Mouse (Mus musculus): ENCODE results near the gene Mlxipl. TPM values are rescaled to one million over a fixed set of nuclear protein-coding genes. Genes with fewer than 3 reads are reported as not detected.

Gene Mlxipl
- polyA plus RNA-seq, 1 experiment from 2014 or later: 1.6 TPM

GRCm38 (mm10) chr5:135100981-135101380 is 11.3 kb downstream of the Mlxipl start:
- Histone ChIP-seq H3K4me1 (replicated peaks) (no peaks in the 10 kb centered on the region), H3K27ac (no peak overlapping the region), H3K4me3 (replicated peaks) (no peak overlapping the region), H3K36me3 (no peaks in the 10 kb centered on the region), H3K9me3 (no peaks in the 10 kb centered on the region), H3K27me3 (peaks cover 15% of the 10 kb centered on the region), H3K9ac (replicated peaks) (no peak overlapping the region), H3K4me2 (replicated peaks) (no peak overlapping the region)
- 62% methylated on average over 1 of the region's 1 CpGs for WGBS
- no peak for ATAC-seq

DNA sequence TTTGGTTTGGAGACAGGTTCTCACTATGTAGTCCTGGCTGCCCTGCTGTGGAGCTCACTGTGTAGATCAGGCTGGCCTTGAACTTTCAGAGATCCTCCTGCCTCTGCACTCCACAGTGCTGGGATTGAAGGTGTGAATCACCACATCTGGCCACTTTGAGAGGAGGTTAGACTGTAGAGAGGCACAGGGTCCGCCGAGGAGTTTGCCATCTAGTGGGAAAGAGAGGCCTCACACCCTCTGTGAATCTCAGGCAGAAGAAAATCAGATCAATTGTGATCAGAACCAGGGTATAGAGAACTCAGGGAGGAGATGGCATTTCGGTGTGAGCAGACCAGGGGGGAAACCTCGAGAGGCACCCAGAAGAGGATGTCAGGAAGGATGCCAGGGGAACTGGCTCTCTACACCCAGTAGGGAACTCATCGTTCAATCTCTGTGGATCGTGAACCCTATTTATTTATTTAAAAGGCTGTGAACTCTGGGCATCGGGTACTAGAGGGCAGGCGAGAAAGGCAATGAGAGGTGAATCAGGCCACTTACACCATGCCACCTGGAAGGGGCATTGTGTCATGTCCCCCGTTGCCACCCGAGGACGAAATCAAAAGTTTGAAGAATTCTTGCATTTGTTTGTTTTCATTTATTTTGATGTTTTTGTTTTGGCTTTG is 14.4 kb downstream of the Mlxipl start:
- peaks cover 41% of the 10 kb centered on the region for H3K27me3 ChIP-seq
- no peak overlapping the region for H3K4me2 ChIP-seq (replicated peaks)
- H3K9ac ChIP-seq (replicated peaks): no peak overlapping the region
- no peak for ATAC-seq
- WGBS: 68% methylated on average over 11 of the region's 11 CpGs
- H3K36me3 ChIP-seq: no peaks in the 10 kb centered on the region
- H3K27ac ChIP-seq: no peak overlapping the region
- peaks cover 18% of the 10 kb centered on the region for H3K4me1 ChIP-seq (replicated peaks)
- no peak overlapping the region for H3K4me3 ChIP-seq (replicated peaks)
- H3K9me3 ChIP-seq: no peaks in the 10 kb centered on the region

GRCm38 (mm10) chr5:135106758-135107256 is 17.1 kb downstream of the Mlxipl start:
- peaks cover 53% of the 10 kb centered on the region for H3K27me3 ChIP-seq
- no peaks in the 10 kb centered on the region for H3K36me3 ChIP-seq
- H3K4me2 ChIP-seq (replicated peaks): peak overlapping the region; percentile 86
- peak overlapping the region; percentile 57 for H3K9ac ChIP-seq (replicated peaks)
- under 1% methylated on average over 47 of the region's 48 CpGs for WGBS
- H3K9me3 ChIP-seq: no peaks in the 10 kb centered on the region
- peaks cover 18% of the 10 kb centered on the region for H3K4me1 ChIP-seq (replicated peaks)
- no peak overlapping the region for H3K27ac ChIP-seq
- peak; percentile 89 for ATAC-seq
- H3K4me3 ChIP-seq (replicated peaks): peak overlapping the region; percentile 51

DNA sequence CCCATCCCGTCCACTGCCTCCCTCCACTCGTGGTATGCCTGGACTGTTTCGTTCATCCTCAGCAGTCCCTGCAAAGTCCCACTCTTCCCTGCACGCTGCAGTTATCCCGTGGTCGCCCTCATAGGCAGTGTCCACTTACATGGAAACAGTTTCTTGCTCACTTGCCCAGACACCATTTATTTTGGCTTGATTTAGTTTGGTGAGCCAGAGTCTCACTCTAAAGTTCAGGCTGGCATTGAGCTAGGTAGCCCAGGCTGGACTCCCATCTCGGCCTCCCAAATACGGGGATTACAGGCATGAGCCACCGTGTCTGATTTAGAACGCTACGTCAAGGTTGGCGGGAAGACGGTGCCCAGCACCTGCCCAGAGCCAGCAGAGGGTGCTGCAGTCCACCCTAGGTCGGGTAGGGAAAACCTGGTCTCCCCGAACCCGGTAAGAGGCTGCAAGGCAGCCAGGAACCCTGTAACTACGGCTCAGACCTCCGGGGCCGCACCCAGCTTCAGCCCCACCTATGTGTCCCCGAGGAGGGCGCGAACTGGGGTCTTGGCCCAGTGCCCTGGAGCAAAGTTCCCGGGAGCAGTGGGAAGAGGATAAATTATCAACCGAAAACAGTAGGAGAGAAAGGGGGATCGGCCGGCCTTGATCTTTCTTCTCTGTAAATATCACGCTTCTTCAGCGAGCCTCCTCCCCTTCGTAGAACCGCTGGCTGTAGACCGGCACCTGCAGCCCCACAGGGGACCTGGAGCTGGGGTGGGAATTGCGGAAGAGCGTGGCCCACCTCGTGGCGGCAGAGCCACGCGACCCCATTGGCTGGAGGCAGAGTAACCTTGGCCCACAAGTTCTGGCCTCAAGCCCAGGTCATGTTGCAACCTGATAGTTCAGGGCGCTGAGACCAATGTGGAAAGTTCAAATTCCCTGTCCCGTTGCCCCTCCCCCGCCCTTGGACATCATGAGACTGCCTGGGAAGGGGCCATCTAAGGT is 18.1 kb downstream of the Mlxipl start:
- 8% methylated on average over 40 of the region's 40 CpGs for whole genome bisulfite sequencing
- peak overlapping the region; percentile 86 for H3K4me2 ChIP-seq (replicated peaks)
- H3K36me3 ChIP-seq: no peaks in the 10 kb centered on the region
- peaks cover 53% of the 10 kb centered on the region for H3K27me3 ChIP-seq
- peaks cover 18% of the 10 kb centered on the region for H3K4me1 ChIP-seq (replicated peaks)
- H3K9me3 ChIP-seq: no peaks in the 10 kb centered on the region
- ATAC-seq: peak; percentile 38; the same call in 1 of the 2 replicates
- H3K9ac ChIP-seq (replicated peaks): no peak overlapping the region
- H3K4me3 ChIP-seq (replicated peaks): peak overlapping the region; percentile 51; the same call in 1 of the 2 replicates
- H3K27ac ChIP-seq: no peak overlapping the region

DNA sequence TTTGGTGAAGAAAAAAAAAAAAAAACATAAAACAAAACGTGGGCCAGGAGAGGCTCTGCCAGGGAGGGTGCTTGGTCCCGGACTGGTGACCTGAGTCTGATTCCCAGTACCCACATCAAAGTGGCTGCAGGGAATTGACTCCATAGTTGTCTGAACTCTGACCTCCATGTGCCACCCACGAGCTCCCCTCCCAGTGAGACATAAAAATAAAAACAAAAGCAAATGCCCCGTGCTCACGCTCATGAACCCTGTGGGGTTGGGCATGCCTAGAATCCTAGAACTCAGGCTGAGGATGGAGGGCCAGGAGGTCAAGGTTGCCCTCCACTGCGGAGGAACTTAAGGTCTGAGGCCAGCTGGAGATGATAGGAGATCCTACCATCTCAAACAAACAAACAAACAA is 19.3 kb downstream of the Mlxipl start:
- H3K27me3 ChIP-seq: peaks cover 50% of the 10 kb centered on the region
- no peak for ATAC-seq
- H3K9me3 ChIP-seq: no peaks in the 10 kb centered on the region
- peaks cover 18% of the 10 kb centered on the region for H3K4me1 ChIP-seq (replicated peaks)
- no peaks in the 10 kb centered on the region for H3K36me3 ChIP-seq
- no peak overlapping the region for H3K4me2 ChIP-seq (replicated peaks)
- H3K9ac ChIP-seq (replicated peaks): no peak overlapping the region
- H3K4me3 ChIP-seq (replicated peaks): no peak overlapping the region
- H3K27ac ChIP-seq: no peak overlapping the region
- WGBS: 63% methylated on average over 6 of the region's 6 CpGs

GRCm38 (mm10) chr5:135109426-135109825 is 19.7 kb downstream of the Mlxipl start:
- H3K9me3 ChIP-seq: no peaks in the 10 kb centered on the region
- H3K27me3 ChIP-seq: peaks cover 50% of the 10 kb centered on the region
- ATAC-seq: no peak
- 96% methylated on average over 3 of the region's 3 CpGs for WGBS
- H3K4me2 ChIP-seq (replicated peaks): no peak overlapping the region
- H3K4me1 ChIP-seq (replicated peaks): peaks cover 18% of the 10 kb centered on the region
- no peak overlapping the region for H3K4me3 ChIP-seq (replicated peaks)
- no peaks in the 10 kb centered on the region for H3K36me3 ChIP-seq
- no peak overlapping the region for H3K27ac ChIP-seq
- no peak overlapping the region for H3K9ac ChIP-seq (replicated peaks)

DNA sequence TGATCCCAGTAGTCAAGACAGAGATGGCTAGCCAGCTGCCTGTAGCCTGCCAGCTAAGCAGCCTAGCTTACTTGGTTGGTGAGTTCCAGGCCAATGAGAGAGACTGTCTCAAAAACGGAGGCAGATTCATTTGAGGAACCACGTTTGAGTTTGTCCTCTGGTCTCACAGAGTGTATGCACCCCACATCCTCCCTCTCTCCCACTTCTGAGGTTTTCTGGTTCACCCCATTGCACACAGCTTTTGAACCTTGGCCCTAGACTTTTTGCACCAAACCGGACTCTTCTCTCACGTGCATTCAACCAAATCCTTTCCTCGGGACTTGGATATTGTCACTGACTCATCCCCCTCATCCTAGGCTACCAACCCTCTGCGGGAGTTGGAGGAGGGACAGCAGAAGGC is 20.3 kb downstream of the Mlxipl start:
- Histone ChIP-seq H3K36me3 (no peaks in the 10 kb centered on the region), H3K4me1 (replicated peaks) (peaks cover 18% of the 10 kb centered on the region), H3K4me3 (replicated peaks) (no peak overlapping the region), H3K27me3 (peaks cover 50% of the 10 kb centered on the region), H3K9me3 (no peaks in the 10 kb centered on the region), H3K9ac (replicated peaks) (no peak overlapping the region), H3K4me2 (replicated peaks) (no peak overlapping the region), H3K27ac (no peak overlapping the region)
- no peak for ATAC-seq
- WGBS: 53% methylated on average over 6 of the region's 6 CpGs

GRCm38 (mm10) chr5:135113782-135114181 is 24.1 kb downstream of the Mlxipl start:
- Histone ChIP-seq H3K9me3 (no peaks in the 10 kb centered on the region), H3K27ac (no peak overlapping the region), H3K36me3 (no peaks in the 10 kb centered on the region), H3K9ac (replicated peaks) (no peak overlapping the region), H3K4me1 (replicated peaks) (no peaks in the 10 kb centered on the region), H3K4me2 (replicated peaks) (no peak overlapping the region), H3K4me3 (replicated peaks) (no peak overlapping the region), H3K27me3 (peaks cover 15% of the 10 kb centered on the region)
- 89% methylated on average over 12 of the region's 12 CpGs for WGBS
- no peak for ATAC-seq

DNA sequence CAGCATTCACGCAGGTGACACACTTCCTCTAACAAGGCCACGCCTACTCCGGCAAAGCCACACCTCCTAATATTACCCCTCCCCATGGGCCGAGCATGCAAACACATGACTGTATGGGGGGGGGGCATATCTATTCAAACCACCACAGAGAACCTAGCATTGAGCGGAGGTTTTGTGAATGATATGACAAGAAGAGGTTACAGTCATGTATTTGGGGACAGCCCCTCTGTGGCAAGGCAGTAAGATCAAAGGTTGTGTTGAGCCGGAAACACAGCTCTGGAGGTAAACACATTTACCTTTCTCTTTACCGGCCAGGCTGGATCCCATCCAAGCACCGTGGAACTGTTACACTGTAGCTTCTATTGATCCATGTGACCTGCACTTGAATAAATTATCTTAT is 25.6 kb downstream of the Mlxipl start:
- H3K9ac ChIP-seq (replicated peaks): no peak overlapping the region

GRCm38 (mm10) chr5:135118589-135119081 is 28.9 kb downstream of the Mlxipl start:
- no peak overlapping the region for H3K4me2 ChIP-seq (replicated peaks)
- H3K27ac ChIP-seq: no peak overlapping the region
- H3K9ac ChIP-seq (replicated peaks): no peak overlapping the region
- 30% methylated on average over 6 of the region's 6 CpGs for WGBS
- no peaks in the 10 kb centered on the region for H3K4me1 ChIP-seq (replicated peaks)
- ATAC-seq: no peak
- 0 out of 2 replicates have a peak, but pooled peaks cover 5% of the 10 kb centered on the region for H3K27me3 ChIP-seq
- no peaks in the 10 kb centered on the region for H3K9me3 ChIP-seq
- no peak overlapping the region for H3K4me3 ChIP-seq (replicated peaks)
- no peaks in the 10 kb centered on the region for H3K36me3 ChIP-seq

More for the DNA sequence above, 25.6 kb downstream of the Mlxipl start:
- Histone ChIP-seq H3K4me3 (replicated peaks) (no peak overlapping the region), H3K9me3 (no peaks in the 10 kb centered on the region), H3K27ac (no peak overlapping the region), H3K27me3 (0 out of 2 replicates have a peak, but pooled peaks cover 5% of the 10 kb centered on the region), H3K4me1 (replicated peaks) (no peaks in the 10 kb centered on the region), H3K4me2 (replicated peaks) (no peak overlapping the region), H3K36me3 (no peaks in the 10 kb centered on the region)
- ATAC-seq: no peak
- WGBS: 89% methylated on average over 8 of the region's 8 CpGs

GRCm38 (mm10) chr5:135120753-135121152 is 31.1 kb downstream of the Mlxipl start:
- no peaks in the 10 kb centered on the region for H3K9me3 ChIP-seq
- no peak overlapping the region for H3K4me2 ChIP-seq (replicated peaks)
- ATAC-seq: no peak
- WGBS: 64% methylated on average over 4 of the region's 4 CpGs
- H3K27ac ChIP-seq: no peak overlapping the region
- no peaks in the 10 kb centered on the region for H3K36me3 ChIP-seq
- H3K27me3 ChIP-seq: 0 out of 2 replicates have a peak, but pooled peaks cover 5% of the 10 kb centered on the region
- H3K4me3 ChIP-seq (replicated peaks): no peak overlapping the region
- no peak overlapping the region for H3K9ac ChIP-seq (replicated peaks)
- H3K4me1 ChIP-seq (replicated peaks): no peaks in the 10 kb centered on the region

DNA sequence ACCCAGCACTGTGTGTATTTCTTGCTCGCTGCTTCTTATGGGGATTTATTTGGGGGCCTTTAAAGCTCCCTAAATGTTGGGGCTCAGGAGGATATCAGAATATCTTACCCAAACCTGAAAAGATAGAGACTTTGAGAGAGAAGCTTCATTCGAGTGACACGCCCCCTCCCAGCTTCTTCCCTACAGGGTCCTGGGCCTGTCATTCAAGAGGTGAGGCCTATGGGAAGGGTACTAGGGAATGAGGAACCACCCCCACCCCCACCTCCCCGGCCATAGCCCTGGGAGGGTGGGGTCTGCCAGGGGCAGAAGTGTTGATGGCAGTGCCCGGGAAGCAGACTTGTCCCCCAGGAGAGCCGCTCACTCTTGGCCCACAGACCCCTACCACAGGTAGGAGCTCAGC is 36.4 kb downstream of the Mlxipl start:
- Histone ChIP-seq H3K36me3 (no peaks in the 10 kb centered on the region), H3K9me3 (no peaks in the 10 kb centered on the region), H3K4me2 (replicated peaks) (no peak overlapping the region), H3K4me3 (replicated peaks) (no peak overlapping the region), H3K27me3 (no peaks in the 10 kb centered on the region), H3K9ac (replicated peaks) (no peak overlapping the region), H3K4me1 (replicated peaks) (no peaks in the 10 kb centered on the region), H3K27ac (no peak overlapping the region)
- 58% methylated on average over 6 of the region's 6 CpGs for WGBS
- ATAC-seq: no peak
